Mouse (Mus musculus): ENCODE data around the gene Pagr1b.

Gene Pagr1b

DNA sequence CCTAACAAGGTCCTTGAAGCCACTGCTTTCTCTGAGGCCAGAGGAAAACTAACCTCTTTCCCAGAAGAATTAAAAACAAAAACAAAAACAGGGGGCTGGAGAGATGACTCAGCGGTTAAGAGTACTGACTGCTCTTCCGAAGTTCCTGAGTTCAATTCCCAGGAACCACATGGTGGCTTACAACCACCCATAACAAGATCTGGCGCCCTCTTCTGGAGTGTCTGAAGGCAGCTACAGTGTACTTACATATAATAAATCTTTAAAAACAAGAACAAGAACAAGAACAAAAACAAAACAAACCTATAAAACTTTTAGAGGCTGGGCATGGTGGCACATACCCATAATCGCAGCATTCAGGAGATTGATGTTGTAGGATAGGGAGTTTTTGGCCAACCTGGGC is 19.8 kb downstream of the Pagr1b start:
- no peak for DNase-seq (ENCODE audit: low read depth, low spot score)

- no peak for DNase-seq (ENCODE audit: low read depth, low spot score)
These were observed 27.5 kb downstream of the Pagr1b start for GRCm38 (mm10) chr7:126988816-126989215.

DNA sequence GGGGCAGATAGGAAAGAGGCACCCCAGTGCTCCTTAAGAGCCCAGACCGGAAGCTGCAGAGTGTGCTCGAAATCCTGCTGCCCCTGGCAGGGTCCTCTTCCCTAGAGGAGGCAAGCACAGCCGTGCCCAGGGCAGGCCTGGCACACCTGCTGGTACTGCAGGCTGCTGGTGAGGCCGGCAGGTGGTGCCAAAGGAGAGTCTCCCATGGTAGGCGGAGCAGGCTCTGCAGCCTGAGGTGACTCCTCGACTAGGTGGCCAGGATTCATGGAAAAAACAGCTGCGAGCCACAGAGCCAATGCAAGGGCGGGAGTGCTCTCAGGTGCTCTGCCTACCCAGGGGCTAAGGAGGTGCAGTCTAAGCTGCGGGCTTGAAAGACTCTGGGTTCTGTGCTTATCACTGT is 30.0 kb downstream of the Pagr1b start:
- no peak for DNase-seq (ENCODE audit: low read depth, low spot score)

- peak; percentile 83 for DNase-seq (ENCODE audit: low read depth, low spot score)
These were observed 31.4 kb downstream of the Pagr1b start for GRCm38 (mm10) chr7:126984667-126985444.

GRCm38 (mm10) chr7:126983113-126983512 is 33.2 kb downstream of the Pagr1b start:
- no peak for DNase-seq (ENCODE audit: low read depth, low spot score)

DNA sequence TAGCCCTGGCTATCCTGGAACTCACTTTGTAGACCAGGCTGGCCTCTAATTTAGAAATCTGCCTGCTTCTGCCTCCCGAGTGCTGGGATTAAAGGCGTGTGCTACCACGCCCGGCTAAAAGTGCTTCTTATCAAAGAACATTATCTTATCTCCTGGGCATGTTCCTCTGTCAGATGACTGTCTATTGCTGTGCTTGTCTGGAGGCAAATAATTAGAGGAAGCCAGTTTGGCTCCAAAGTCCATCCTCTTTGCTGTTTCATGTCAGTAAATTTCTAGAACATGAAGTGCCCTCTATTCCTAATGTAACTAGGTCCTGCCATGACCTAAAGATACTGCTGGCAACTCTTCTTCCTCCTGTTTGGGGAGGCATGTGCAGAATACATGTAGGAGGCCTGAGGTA is 34.2 kb downstream of the Pagr1b start:
- DNase-seq (ENCODE audit: low read depth, low spot score): no peak

DNA sequence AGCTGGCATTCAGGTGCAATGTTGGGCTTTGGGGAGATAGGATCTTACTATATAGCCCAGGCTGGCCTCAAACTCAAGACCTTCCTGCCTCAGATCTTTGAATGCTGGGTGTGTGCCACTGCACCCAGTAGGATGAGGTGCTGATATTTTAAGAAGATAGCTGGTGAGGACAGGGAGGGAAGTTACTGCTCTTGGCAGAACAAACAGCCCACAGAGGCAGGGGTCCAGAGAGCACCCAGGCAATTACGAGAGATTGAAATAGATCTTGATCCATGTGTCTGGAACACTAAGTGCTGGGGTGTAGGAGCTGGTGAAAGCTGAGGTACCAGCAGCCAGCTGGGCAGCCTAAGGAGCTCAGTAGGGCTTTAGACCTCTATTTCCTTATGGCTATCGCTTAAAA is 34.7 kb downstream of the Pagr1b start:
- no peak for DNase-seq (ENCODE audit: low read depth, low spot score)

DNA sequence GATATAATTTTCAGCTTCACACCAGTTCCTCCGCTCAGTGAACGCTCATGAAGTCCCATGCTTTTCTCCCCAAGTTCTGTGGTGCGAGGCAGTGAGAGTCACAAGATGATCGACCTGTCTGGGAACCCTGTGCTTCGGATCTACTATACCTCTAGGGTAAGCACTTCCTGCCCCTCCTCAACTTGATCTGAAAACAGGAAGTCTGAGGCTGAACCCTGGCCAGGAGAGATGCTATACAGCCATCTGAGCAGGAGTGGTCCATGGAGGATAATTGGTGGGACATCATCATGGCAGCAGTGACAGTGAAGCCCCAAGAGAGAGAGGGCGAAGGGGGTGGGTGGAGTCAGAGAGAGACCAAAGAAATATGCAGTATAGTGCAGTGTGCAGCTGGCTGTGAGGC is 37.4 kb downstream of the Pagr1b start:
- no peak for DNase-seq (ENCODE audit: low read depth, low spot score)

- DNase-seq (ENCODE audit: low read depth, low spot score): no peak
These were observed 39.3 kb downstream of the Pagr1b start for GRCm38 (mm10) chr7:126976878-126977459.

DNA sequence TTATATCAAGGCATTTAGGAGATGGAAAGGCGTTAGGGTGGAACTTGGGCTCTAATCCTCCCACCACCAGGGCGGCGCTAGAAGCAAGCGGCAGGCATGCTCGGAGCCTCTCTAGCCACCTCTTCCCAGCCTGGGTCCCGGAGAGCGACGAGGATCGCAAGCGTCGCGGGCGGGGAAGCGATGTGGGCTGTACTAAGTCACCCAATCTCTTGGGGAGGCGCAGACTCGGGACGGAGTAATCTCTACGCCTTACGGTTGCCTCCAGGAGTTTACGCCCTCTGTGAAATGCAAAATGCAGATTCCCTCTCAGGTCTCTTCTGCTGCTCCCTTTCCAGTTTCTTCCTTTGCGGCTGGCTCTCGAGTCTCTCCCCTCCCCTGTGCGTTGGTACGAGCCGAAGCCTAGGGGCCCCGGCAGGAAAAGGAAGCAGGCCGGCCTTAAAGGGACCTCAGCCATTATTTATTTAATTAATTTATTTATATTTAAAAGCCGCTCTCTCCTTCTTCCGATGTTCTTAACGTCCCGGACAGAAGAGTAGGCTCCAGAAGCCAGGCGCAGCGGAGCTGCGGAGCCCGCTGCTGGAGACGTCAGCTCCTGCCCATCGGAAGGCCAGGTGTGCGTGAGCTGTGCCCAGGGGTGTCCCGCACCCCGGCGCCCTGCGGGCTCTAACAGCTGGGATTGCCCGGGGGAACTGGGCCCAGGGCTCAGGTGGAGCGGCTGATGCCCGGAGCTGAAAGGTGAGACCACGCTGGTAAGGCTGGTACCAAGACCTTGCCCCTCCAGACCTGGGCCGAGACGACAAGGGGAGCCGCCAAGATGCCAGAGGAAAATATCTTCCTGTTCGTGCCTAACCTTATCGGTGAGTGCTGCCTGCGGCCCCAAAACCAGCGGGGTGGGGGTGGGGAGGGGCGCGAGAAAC is 40.1 kb downstream of the Pagr1b start, which contains the start of gene Cdiptos:
Gene Cdiptos (minus strand): TSS at position 149 of the 917 bp plus-strand sequence.
- DNase-seq (ENCODE audit: low read depth, low spot score): peak; percentile 98

- DNase-seq (ENCODE audit: low read depth, low spot score): no peak
These were observed 40.6 kb downstream of the Pagr1b start, which contains the start of gene Cdipt for GRCm38 (mm10) chr7:126975893-126975949. Cdipt (plus strand) TSS chr7:126975914.

DNA sequence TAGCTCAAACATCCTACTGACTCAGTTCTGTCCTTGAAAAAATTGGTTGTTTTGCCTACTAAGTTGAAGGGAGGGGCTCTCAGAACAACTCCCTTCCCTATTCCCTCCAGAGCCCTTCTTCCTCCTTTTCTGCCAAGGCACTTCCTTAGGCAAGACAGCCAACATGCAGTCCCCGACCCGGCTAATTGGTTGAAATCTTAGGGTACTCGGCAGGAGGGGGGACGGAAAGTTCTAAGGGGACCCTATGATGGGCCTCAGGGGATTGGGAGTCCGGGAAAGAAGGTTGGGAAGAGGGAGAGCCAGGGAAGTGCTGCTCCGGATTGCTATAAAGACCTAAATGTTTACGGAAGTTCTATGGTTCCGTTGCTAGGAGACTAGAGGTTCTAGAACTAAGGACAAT is 40.8 kb downstream of the Pagr1b start:
- DNase-seq (ENCODE audit: low read depth, low spot score): no peak

GRCm38 (mm10) chr7:126967361-126967760 is 48.9 kb downstream of the Pagr1b start:
- DNase-seq (ENCODE audit: low read depth, low spot score): no peak

DNA sequence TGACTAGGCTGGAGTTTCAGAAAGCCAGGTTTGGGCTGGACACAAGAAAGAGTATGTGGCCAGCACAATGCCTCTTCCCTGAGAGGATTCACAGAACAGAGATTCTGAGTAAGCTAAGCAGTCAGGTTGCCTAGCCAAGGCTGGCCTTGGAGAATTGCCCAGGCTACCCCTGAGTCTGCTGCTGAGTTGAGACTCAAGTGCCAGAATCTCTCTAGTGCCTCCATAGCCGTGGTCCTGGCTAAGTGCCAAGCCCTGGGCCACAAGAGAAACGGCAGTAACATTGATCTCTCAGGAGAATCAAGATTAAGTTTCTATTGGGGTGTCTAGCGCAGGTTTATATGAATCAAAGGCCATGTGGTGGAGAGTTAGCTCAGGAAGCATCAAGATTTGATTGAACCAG is 50.7 kb downstream of the Pagr1b start:
- no peak for DNase-seq (ENCODE audit: low read depth, low spot score)

GRCm38 (mm10) chr7:126963548-126964286 is 52.6 kb downstream of the Pagr1b start:
- no peak for DNase-seq (ENCODE audit: low read depth, low spot score)

DNA sequence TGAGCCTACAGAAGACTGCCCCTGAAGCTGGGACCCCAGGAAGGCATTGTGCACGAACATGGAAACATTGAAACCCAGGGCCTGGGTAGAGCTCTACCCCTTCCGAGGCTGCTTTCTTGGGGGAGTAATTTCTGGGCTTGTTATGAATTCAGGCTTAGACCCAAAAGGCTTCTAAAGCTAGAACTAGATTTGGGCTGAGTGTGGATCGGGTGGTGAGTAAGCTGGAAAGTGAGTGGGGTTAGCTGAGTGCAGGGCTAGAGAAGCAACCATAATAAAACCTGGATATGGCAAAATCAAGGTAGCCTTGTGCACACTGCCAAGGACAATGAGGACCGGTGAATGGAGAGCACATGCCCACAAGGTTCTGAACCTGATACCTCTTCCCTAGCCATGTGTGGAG is 54.3 kb downstream of the Pagr1b start:
- DNase-seq (ENCODE audit: low read depth, low spot score): no peak

DNA sequence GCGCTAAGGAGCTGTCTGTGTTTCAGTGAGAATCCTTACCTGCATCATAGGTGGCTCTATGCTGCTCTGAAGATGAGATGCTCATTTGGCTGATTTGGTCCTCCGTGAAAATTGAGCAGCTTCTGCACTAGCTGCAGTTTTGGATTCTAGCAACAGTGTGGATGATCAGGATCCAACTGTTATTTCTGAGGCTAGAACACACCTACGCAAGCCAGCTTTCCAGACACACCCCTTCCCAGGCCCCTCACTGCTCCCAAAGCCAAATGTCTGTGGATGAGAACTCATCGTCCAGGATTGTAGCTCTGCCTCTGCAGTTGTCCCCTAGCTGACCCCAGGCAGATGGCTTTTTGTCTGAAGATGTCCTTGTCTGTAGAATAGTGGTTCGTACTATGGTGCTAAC is 55.2 kb downstream of the Pagr1b start:
- peak; percentile 52 for DNase-seq (ENCODE audit: low read depth, low spot score)

- no peak for DNase-seq (ENCODE audit: low read depth, low spot score)
These were observed 56.5 kb downstream of the Pagr1b start for GRCm38 (mm10) chr7:126959780-126960179.

DNA sequence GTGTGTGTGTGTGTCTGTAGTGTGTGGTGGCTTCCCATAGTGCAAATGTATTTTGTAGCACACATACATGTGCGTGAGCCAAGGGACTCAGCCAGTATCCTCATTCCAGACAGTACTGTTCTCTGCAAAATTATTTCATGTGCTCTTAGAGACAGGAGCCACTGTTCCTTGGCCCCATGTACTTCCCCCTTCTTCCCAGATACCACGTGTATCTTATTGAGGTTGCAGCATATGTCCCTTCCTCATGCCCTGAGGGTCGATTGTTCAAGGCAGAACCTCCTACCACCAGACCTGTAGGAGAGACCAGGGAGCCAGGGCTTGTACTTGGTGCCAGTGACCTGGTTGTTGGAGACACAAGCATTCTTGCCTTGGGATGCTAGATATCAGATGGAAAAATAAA is 61.2 kb downstream of the Pagr1b start:
- no peak for DNase-seq (ENCODE audit: low read depth, low spot score)

DNA sequence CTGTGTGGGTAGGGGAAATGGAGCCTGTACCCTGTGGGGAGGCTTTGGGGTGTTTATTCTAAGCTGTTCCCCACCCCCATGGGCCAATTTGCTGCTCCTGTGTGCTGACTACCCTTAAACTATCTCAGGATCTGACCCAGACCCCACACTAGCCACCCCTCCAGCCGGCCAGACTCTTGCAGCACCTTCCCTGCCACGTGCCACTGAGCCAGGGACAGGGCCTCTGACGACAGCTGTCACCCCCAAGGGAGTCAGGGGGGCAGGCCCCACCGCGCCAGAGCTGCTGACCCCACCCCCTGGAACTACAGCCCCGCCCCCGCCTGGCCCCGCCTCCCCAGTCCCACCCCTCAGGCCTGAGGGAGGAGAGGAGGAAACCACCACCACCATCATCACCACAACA is 63.6 kb downstream of the Pagr1b start:
- DNase-seq (ENCODE audit: low read depth, low spot score): no peak

- DNase-seq (ENCODE audit: low read depth, low spot score): no peak
These were observed 64.5 kb downstream of the Pagr1b start for GRCm38 (mm10) chr7:126951741-126952140.
